Comparison of ENCODE assay signal across 8 mouse cellular contexts in the genomic region with DNA sequence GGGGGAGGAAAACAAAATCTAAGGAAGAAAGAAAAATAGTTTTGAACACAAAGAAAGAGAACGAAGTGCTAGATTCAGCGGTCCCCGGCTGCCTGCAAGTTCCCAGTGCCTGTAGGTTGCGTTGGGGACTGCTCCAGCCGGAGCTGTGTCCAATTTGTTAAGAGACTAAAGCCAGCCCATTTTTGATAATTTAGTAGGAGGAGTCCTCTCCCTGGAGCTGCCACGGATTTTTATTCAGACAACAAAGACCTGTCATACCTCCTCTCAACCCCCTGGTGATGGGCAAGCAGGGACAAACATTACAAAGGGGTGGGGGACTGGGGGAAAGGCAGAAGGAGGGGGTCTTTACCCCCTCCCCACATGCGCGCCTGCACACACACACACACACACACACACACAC. TPM values are rescaled to one million over a fixed set of nuclear protein-coding genes. Genes with fewer than 3 reads are reported as not detected.
DNase-seq lines count a peak whose midpoint lies in the region; ATAC-seq and TF ChIP-seq lines count a peak whose summit lies in the region.

No protein-coding gene starts in this region.

- peak overlapping the region; percentile 62 for H3K4me2 ChIP-seq in lung, embryonic 15.5 days
- peak overlapping the region; percentile 36; the same call in 1 of the 2 replicates for H3K4me2 ChIP-seq in neural tube, embryonic 14.5 days (ENCODE audit: low read depth, low read length)

- H3K9ac ChIP-seq in lung, embryonic 15.5 days: no peak overlapping the region
- H3K9ac ChIP-seq in neural tube, embryonic 14.5 days (replicated peaks; ENCODE audit: low read depth, low read length): no peak overlapping the region

- H3K36me3 ChIP-seq in lung, embryonic 15.5 days: no peaks in the 10 kb centered on the region
- H3K36me3 ChIP-seq in neural tube, embryonic 14.5 days (ENCODE audit: control insufficient read depth, insufficient read depth, low read length): no peaks in the 10 kb centered on the region

- ATAC-seq in lung, embryonic 15.5 days (ENCODE audit: borderline replicate concordance, extremely low read depth, low FRiP score, low TSS enrichment): no peak; the same call in 1 of the 2 replicates
- no peak for ATAC-seq in neural tube, embryonic 14.5 days (ENCODE audit: low read depth)
- ATAC-seq in CD4-positive, CD25-positive, alpha-beta regulatory T cell, adult 4 months: no peak

- H3K27ac ChIP-seq in lung, embryonic 15.5 days: no peak overlapping the region
- peak overlapping the region; percentile 14; the same call in 1 of the 2 replicates for H3K27ac ChIP-seq in embryonic fibroblast, embryonic 13.5 days (ENCODE audit: insufficient read depth, low read length)
- no peak overlapping the region for H3K27ac ChIP-seq in neural tube, embryonic 14.5 days (ENCODE audit: low read depth, low read length)

- peaks cover 99% of the 10 kb centered on the region for H3K27me3 ChIP-seq in lung, embryonic 15.5 days
- H3K27me3 ChIP-seq in neural tube, embryonic 14.5 days (ENCODE audit: control insufficient read depth, insufficient read depth, low read length): peaks cover 51% of the 10 kb centered on the region

- WGBS in lung, embryonic 15.5 days: 4% methylated on average over 8 of the region's 8 CpGs
- 0% methylated on average over 8 of the region's 8 CpGs for WGBS in neural tube, embryonic 14.5 days

- TF ChIP-seq CTCF in embryonic fibroblast, embryonic 13.5 days (IDR thresholded peaks at IDR 0.05; ENCODE audit: borderline replicate concordance, insufficient read depth, low read length): no peak

- TF ChIP-seq POLR2A in embryonic fibroblast, embryonic 13.5 days (IDR thresholded peaks at IDR 0.05; ENCODE audit: low read depth, low read length): peak; percentile 68

- peaks cover 22% of the 10 kb centered on the region for H3K4me1 ChIP-seq in lung, embryonic 15.5 days
- H3K4me1 ChIP-seq in embryonic fibroblast, embryonic 13.5 days (ENCODE audit: control insufficient read depth, insufficient read depth, low read length): no peaks in the 10 kb centered on the region
- no peaks in the 10 kb centered on the region for H3K4me1 ChIP-seq in neural tube, embryonic 14.5 days (ENCODE audit: control insufficient read depth, insufficient read depth, low read length)

- peak overlapping the region; percentile 35 for H3K4me3 ChIP-seq in lung, embryonic 15.5 days
- H3K4me3 ChIP-seq in embryonic fibroblast, embryonic 13.5 days (ENCODE audit: insufficient read depth, low read length): peak overlapping the region; percentile 52
- peak overlapping the region; percentile 18; the same call in 1 of the 2 replicates for H3K4me3 ChIP-seq in neural tube, embryonic 14.5 days (ENCODE audit: low read depth, low read length)

- no peaks in the 10 kb centered on the region for H3K9me3 ChIP-seq in lung, embryonic 15.5 days
- H3K9me3 ChIP-seq in neural tube, embryonic 14.5 days (ENCODE audit: control insufficient read depth, low read length): no peaks in the 10 kb centered on the region

- DNase-seq in lung, postnatal 10 days: no peak
- DNase-seq in kidney, postnatal 4 days: peak; percentile 35 to 61
- no peak for DNase-seq in frontal cortex, postnatal 10 days (ENCODE audit: low spot score in 2 of 2)
- DNase-seq in gastrocnemius, adult 18-20 months (ENCODE audit: low spot score): no peak

RNA-seq across cellular contexts. Expression of a gene that starts 6.1 kb away (rescaled TPM):
- polyA plus RNA-seq in lung, embryonic 15.5 days (2015; fragmentation: Nextera tagmentation; extraction: Ambion mirVana): not detected in 2 replicates
- polyA plus RNA-seq in embryonic fibroblast, embryonic 13.5 days (2011; ENCODE audit: insufficient read length, low read depth, missing spikeins): 11.6 and 18.7 TPM in 2 replicates
- polyA plus RNA-seq in neural tube, embryonic 14.5 days (2014; fragmentation: Nextera tagmentation; extraction: Ambion mirVana): 4.9 and 6.1 TPM in 2 replicates
- not detected for polyA plus RNA-seq in CD4-positive, CD25-positive, alpha-beta regulatory T cell, adult 4 months (2017; shearing (Covaris generic))
- not detected for total RNA-seq in gastrocnemius, adult 18-20 months (2021)

RNA-seq across cellular contexts. Expression of a gene that starts 14.3 kb away (rescaled TPM):
- 46.1 and 48.9 TPM in 2 replicates for polyA plus RNA-seq in lung, embryonic 15.5 days (2015; fragmentation: Nextera tagmentation; extraction: Ambion mirVana)
- polyA plus RNA-seq in embryonic fibroblast, embryonic 13.5 days (2011; ENCODE audit: insufficient read length, low read depth, missing spikeins): 10.9 and 12.2 TPM in 2 replicates
- 32.7 and 34.3 TPM in 2 replicates for polyA plus RNA-seq in neural tube, embryonic 14.5 days (2014; fragmentation: Nextera tagmentation; extraction: Ambion mirVana)
- polyA plus RNA-seq in CD4-positive, CD25-positive, alpha-beta regulatory T cell, adult 4 months (2017; shearing (Covaris generic)): 10 to 100 TPM in 1 of 2 experiments, 1 to 10 TPM in 1; 9.9 to 15.9 TPM
- total RNA-seq in gastrocnemius, adult 18-20 months (2021): 10 to 100 TPM; 14.8 to 15.2 TPM

Comparison
In these comparisons a context has a peak if more than half of its experiments do, and no peak if none do; other contexts are left out.
1. DNase-seq: peak in kidney, postnatal 4 days (2 of 2); none in lung, postnatal 10 days (single experiment), frontal cortex, postnatal 10 days (0 of 2) and gastrocnemius, adult 18-20 months (single experiment).
2. Peak in every context shown above with its lines, with median percentiles within 50 percentile points of each other: H3K4me3 ChIP-seq.